Mouse (Mus musculus) lung, adult 2 months (tissue): ENCODE measurements at regions not wholly inside any gene's neighbourhood (a gene's known extent, or its start where the extent isn't known, plus 50 kb on each side); places are given as distances from the start of the nearest gene placed in this dataset.

ENCODE experiments used
- DNase-seq: peaks from one replicate; pipeline ENCODE4 v3.0.0; 2022
- H3K4me1 ChIP-seq: fragments of 200-500 bp; 2 replicates; pipeline ENCODE4 v1.6.1; 2011; ENCODE audit warnings: low read length; ENCODE audit not compliant: control insufficient read depth, insufficient read depth
- H3K4me3 ChIP-seq: fragments of 200-500 bp; replicated peaks from 2 replicates; pipeline ENCODE3; 2011; ENCODE audit warnings: low read depth, mild to moderate bottlenecking, control low read depth, low read length; ENCODE audit errors: extremely low read depth
- CTCF ChIP-seq: fragments of 200-500 bp; IDR thresholded peaks from 2 replicates; pipeline ENCODE4 v1.5.1; 2011; ENCODE audit warnings: mild to moderate bottlenecking, low read length, control low read depth; ENCODE audit not compliant: insufficient read depth
- POLR2A ChIP-seq: fragments of 200-500 bp; IDR thresholded peaks from 2 replicates; pipeline ENCODE4 v1.6.1; 2011; ENCODE audit warnings: low read depth, mild to moderate bottlenecking, control low read depth, low read length, borderline replicate concordance; ENCODE audit errors: extremely low read depth
- WGBS: fragments of 180-500 bp; shearing (Covaris S2); methylation state at CpG from one replicate; pipeline ENCODE4 v1.1.7; 2018; 5-methylcytosine and 5-hydroxymethylcytosine counted together

GRCm38 (mm10) chrX:11929448-11929847, 230.7 kb downstream of the Bcor start:
- Histone ChIP-seq H3K4me1 (no peaks in the 10 kb centered on the region; the same call in 1 of the 2 replicates), H3K4me3 (no peak overlapping the region)
- 69% methylated on average over 6 of the region's 6 CpGs for WGBS
- TF ChIP-seq POLR2A (no peak), CTCF (no peak)
- no peak for DNase-seq

DNA sequence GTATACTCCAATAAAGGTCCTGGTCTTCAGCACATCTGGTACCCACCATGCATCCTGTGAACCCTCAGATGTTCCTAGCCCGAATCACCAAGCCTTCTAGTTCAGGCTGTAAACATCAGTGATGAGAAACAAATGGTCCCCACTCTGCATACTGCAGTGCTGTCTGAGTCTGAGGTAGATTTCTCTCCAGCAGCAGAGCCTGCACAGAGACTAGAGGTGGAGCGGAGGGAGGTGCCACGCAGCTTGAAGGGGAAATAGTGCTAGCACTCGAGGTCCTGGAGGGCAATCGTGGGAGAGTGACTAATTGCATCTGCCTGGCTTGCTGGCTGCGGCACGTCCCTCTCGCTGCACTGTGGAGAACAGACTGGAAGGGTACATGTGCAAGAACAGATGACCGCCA, 228.7 kb downstream of the Bcor start:
- no peak overlapping the region for H3K4me3 ChIP-seq
- 0 out of 2 replicates have a peak, but pooled peaks cover 2% of the 10 kb centered on the region for H3K4me1 ChIP-seq
- DNase-seq, result no peak
- no peak for TF ChIP-seq POLR2A
- no peak for TF ChIP-seq CTCF
- WGBS, result 52% methylated on average over 9 of the region's 9 CpGs

DNA sequence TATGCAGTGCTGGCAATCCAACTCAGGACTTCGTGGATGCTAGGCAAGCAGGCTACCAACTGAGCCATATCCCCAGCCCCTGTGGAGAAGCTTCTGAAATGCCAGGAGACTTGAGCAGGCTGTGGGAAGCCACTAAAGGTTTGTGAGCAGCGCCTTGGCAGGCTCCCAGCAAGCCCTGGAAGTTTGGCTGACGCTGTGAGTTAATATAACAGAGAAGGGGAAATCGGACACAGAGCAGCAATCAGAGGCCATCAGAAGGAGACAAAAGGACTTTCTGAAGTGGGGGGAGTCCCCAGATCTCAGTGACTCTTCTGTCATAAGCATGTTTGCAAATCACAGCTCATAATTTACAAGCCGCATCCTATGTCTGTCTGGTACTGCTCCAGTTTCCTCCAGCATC, 224.8 kb downstream of the Bcor start:
- 0 out of 2 replicates have a peak, but pooled peaks cover 2% of the 10 kb centered on the region for H3K4me1 ChIP-seq
- peak; percentile 25 for DNase-seq
- no peak overlapping the region for H3K4me3 ChIP-seq
- no peak for TF ChIP-seq POLR2A
- 40% methylated on average over 5 of the region's 5 CpGs for WGBS

GRCm38 (mm10) chrX:11940246-11940645, 219.9 kb downstream of the Bcor start:
- 77% methylated on average over 2 of the region's 2 CpGs for WGBS
- TF ChIP-seq POLR2A (no peak), CTCF (no peak)
- H3K4me1 ChIP-seq, result 0 out of 2 replicates have a peak, but pooled peaks cover under 1% of the 10 kb centered on the region
- H3K4me3 ChIP-seq, result no peak overlapping the region
- no peak for DNase-seq

DNA sequence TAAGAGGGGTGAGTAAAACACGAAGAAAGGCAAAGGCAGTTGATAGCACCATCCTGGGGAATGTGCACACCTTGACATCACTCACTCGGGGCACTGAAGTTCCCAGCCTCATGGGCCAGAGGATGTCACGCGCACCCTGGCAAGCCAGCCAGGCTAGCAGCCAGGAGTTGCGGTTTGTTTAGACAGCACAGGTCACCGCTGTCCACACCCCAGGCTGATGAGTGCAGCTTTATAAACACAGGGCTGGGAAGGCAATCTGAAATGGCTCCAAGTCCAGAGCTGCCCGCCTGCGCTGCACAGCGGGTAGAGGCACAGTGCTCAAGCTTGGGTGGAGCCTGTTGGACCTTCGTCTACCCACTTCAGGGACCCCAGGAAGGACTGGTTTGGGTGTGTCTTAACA, 216.8 kb downstream of the Bcor start:
- WGBS, result 43% methylated on average over 10 of the region's 10 CpGs
- peak; percentile 42 for DNase-seq
- no peak for TF ChIP-seq POLR2A
- TF ChIP-seq CTCF, result no peak
- Histone ChIP-seq H3K4me3 (no peak overlapping the region), H3K4me1 (no peaks in the 10 kb centered on the region)

DNA sequence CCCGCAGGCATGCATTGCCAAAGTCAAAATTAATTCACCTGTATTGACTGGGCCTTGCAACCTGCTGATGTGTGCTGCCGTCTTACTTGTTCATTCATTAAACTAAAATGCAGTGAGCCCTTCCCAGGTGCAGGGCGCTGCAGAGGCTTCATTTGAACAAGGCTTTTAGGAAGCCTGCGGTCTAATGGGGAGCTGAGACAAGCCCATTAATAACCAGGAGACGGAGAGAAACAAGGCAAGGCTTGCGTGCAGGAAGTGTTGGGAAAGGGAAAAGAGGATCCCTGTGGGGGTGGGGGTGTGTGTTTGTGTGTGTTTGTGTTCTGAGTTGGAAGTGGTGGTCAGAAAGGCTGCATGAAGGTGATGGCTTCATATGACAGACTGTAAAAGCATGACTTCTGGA, 215.6 kb downstream of the Bcor start:
- Histone ChIP-seq H3K4me3 (no peak overlapping the region), H3K4me1 (no peaks in the 10 kb centered on the region)
- DNase-seq, result no peak
- no peak for TF ChIP-seq POLR2A
- TF ChIP-seq CTCF, result no peak
- WGBS, result 55% methylated on average over 6 of the region's 6 CpGs

DNA sequence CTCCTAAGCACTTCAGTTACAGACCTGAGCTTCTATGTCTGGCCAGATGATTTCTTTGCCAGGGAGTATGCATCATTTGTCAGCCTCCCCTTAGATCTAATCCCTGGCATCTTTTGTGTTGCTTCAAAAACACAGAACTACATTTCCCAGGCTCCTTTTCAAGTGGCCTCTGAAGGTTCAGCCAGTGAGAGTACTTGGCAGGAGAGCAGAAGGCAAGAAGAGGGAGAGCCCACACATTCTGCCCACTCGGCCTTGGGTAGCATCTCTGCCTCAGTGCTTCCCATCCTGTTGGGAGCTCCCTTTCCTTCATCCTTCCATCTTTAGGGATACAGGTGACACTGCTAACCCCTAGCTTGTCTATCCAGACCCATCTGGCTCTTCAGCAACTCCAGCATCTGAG, 214.9 kb downstream of the Bcor start:
- TF ChIP-seq POLR2A, result no peak
- TF ChIP-seq CTCF, result no peak
- no peak for DNase-seq
- H3K4me3 ChIP-seq, result no peak overlapping the region
- WGBS, result 46% methylated on average over 1 of the region's 1 CpGs
- no peaks in the 10 kb centered on the region for H3K4me1 ChIP-seq

DNA sequence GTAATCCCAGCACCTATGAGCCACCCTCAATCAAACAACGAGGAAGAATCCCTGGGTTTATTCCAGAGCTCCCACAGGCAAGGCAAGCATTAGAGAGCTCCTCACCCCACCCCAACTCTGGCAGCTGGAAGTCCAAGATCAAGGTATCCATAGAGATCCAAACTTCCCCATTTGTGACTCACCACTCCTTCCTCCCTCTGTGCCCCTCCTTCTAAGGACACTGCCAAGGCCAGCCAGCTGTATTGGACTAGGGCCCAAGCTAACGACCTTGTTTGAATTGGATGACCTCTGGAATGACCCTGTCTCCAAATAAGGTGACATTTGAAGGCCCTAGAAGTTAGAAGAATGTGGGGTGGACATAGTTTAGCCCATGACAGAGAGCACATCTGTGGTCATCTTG, 208.0 kb downstream of the Bcor start:
- no peak for TF ChIP-seq CTCF
- TF ChIP-seq POLR2A, result no peak
- H3K4me1 ChIP-seq, result no peaks in the 10 kb centered on the region; the same call in 1 of the 2 replicates
- DNase-seq, result peak; percentile 31
- no peak overlapping the region for H3K4me3 ChIP-seq
- WGBS, result 15% methylated on average over 2 of the region's 2 CpGs

DNA sequence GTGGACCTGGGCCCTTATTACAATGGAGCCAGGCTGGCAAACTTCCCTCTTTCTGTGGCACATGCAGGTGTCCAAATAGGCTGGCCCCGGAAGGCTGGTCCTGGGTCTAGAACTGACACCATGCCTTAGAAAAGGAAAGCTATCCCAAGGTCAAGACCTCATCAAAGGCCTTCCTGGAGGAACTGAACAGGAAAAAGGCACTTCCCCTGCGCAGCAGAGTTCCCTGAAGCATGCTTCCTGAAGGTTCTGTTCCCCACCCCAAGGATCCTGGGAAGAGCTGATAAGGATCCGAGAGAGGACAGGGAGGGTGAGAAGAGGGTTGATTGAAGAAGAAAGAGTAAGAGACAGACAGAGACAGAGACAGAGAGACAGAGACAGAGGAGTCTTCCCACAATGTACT, 204.0 kb downstream of the Bcor start:
- H3K4me1 ChIP-seq, result no peaks in the 10 kb centered on the region; the same call in 1 of the 2 replicates
- WGBS, result 60% methylated on average over 3 of the region's 3 CpGs
- DNase-seq, result no peak
- H3K4me3 ChIP-seq, result no peak overlapping the region
- TF ChIP-seq POLR2A, result no peak
- no peak for TF ChIP-seq CTCF

DNA sequence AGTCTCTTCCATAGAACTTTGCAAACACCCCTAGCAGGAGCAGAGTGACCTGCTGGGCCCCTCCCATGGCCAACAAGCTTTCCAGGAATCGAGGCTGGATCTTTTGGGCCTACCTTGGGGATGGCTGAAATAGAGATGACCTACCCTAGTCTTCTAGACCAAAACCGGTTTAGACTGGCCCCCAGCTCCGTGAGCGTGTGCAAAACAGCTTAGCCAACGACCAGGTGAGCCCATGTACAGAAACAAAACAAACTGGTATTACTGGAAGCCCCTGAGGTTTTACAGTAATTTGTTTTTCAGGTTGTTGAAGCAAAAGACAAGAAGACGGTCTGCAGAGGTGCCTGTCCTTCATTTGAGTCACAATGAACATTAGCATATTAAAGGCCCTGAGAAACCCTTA, 203.1 kb downstream of the Bcor start:
- H3K4me3 ChIP-seq, result no peak overlapping the region
- 62% methylated on average over 6 of the region's 6 CpGs for WGBS
- H3K4me1 ChIP-seq, result no peaks in the 10 kb centered on the region; the same call in 1 of the 2 replicates
- no peak for TF ChIP-seq POLR2A
- TF ChIP-seq CTCF, result no peak
- DNase-seq, result no peak

- no peaks in the 10 kb centered on the region for H3K4me1 ChIP-seq
- H3K4me3 ChIP-seq, result no peak overlapping the region
- no peak for DNase-seq
- WGBS, result 70% methylated on average over 8 of the region's 8 CpGs
- no peak for TF ChIP-seq CTCF
- no peak for TF ChIP-seq POLR2A
Measured at GRCm38 (mm10) chrX:11959871-11960552, 200.1 kb downstream of the Bcor start.
